Mouse (Mus musculus): ENCODE measurements around the gene Cct7. TPM values are rescaled to one million over a fixed set of nuclear protein-coding genes. Genes with fewer than 3 reads are reported as not detected.
A peak's percentile ranks its signal among the peaks of the same experiment; 100 is the strongest.

Cct7 gene
- polyA plus RNA-seq, 1 experiment from 2014 or later: 433 TPM

GRCm38 (mm10) chr6:85512056-85512440, 60.7 kb downstream of the Cct7 start:
- H3K4me1 ChIP-seq (ENCODE audit: control insufficient read depth, insufficient read depth, low read length): peaks cover 12% of the 10 kb centered on the region
- peaks cover 48% of the 10 kb centered on the region for H3K27me3 ChIP-seq (ENCODE audit: control insufficient read depth, insufficient read depth, low read length)
- H3K9me3 ChIP-seq (ENCODE audit: control insufficient read depth, low read depth, low read length): no peaks in the 10 kb centered on the region
- H3K36me3 ChIP-seq (ENCODE audit: control insufficient read depth, insufficient read depth, low read length): no peaks in the 10 kb centered on the region
- peak overlapping the region; percentile 42 for H3K4me3 ChIP-seq (ENCODE audit: low read depth, low read length)
- peak overlapping the region; percentile 36 for H3K4me2 ChIP-seq (replicated peaks; ENCODE audit: low read depth, low read length)
- WGBS: under 1% methylated on average over 36 of the region's 36 CpGs
- ATAC-seq (ENCODE audit: insufficient number of reproducible peaks, insufficient read depth, low FRiP score, low read depth): no peak
- no peak overlapping the region for H3K27ac ChIP-seq (ENCODE audit: low read length)
- no peak overlapping the region for H3K9ac ChIP-seq (replicated peaks; ENCODE audit: low read depth, low read length)

- Histone ChIP-seq H3K9ac (replicated peaks; ENCODE audit: low read depth, low read length) (no peak overlapping the region), H3K36me3 (ENCODE audit: control insufficient read depth, insufficient read depth, low read length) (no peaks in the 10 kb centered on the region), H3K27me3 (ENCODE audit: control insufficient read depth, insufficient read depth, low read length) (peaks cover 48% of the 10 kb centered on the region), H3K9me3 (ENCODE audit: control insufficient read depth, low read depth, low read length) (no peaks in the 10 kb centered on the region), H3K4me1 (ENCODE audit: control insufficient read depth, insufficient read depth, low read length) (peaks cover 12% of the 10 kb centered on the region), H3K27ac (ENCODE audit: low read length) (no peak overlapping the region), H3K4me3 (ENCODE audit: low read depth, low read length) (peak overlapping the region; percentile 42), H3K4me2 (replicated peaks; ENCODE audit: low read depth, low read length) (peak overlapping the region; percentile 61)
- no peak for ATAC-seq (ENCODE audit: insufficient number of reproducible peaks, insufficient read depth, low FRiP score, low read depth)
- 2% methylated on average over 76 of the region's 90 CpGs for WGBS
Observed at GRCm38 (mm10) chr6:85512577-85513530, 61.5 kb downstream of the Cct7 start.

GRCm38 (mm10) chr6:85513531-85513910, 62.2 kb downstream of the Cct7 start, which contains the start of gene Egr4:
Egr4 (minus strand) TSS chr6:85513589.
- H3K4me1 ChIP-seq (ENCODE audit: control insufficient read depth, insufficient read depth, low read length): peaks cover 12% of the 10 kb centered on the region
- H3K27me3 ChIP-seq (ENCODE audit: control insufficient read depth, insufficient read depth, low read length): peaks cover 48% of the 10 kb centered on the region
- H3K4me3 ChIP-seq (ENCODE audit: low read depth, low read length): peak within 1 kb of the TSS; percentile 42
- H3K4me2 ChIP-seq (replicated peaks; ENCODE audit: low read depth, low read length): peak within 1 kb of the TSS; percentile 61
- H3K9me3 ChIP-seq (ENCODE audit: control insufficient read depth, low read depth, low read length): no peaks in the 10 kb centered on the region
- 1% methylated on average over 35 of the region's 38 CpGs for WGBS
- no peaks in the 10 kb centered on the region for H3K36me3 ChIP-seq (ENCODE audit: control insufficient read depth, insufficient read depth, low read length)
- no peak within 1 kb of the TSS for H3K9ac ChIP-seq (replicated peaks; ENCODE audit: low read depth, low read length)
- H3K27ac ChIP-seq (ENCODE audit: low read length): no peak within 1 kb of the TSS
- ATAC-seq (ENCODE audit: insufficient number of reproducible peaks, insufficient read depth, low FRiP score, low read depth): peak; percentile 49; the same call in 1 of the 2 replicates

GRCm38 (mm10) chr6:85515941-85516340, 64.6 kb downstream of the Cct7 start:
- H3K27me3 ChIP-seq (ENCODE audit: control insufficient read depth, insufficient read depth, low read length): peaks cover 39% of the 10 kb centered on the region
- no peak overlapping the region for H3K27ac ChIP-seq (ENCODE audit: low read length)
- WGBS: 71% methylated on average over 4 of the region's 4 CpGs
- ATAC-seq (ENCODE audit: insufficient number of reproducible peaks, insufficient read depth, low FRiP score, low read depth): no peak
- peaks cover 12% of the 10 kb centered on the region for H3K4me1 ChIP-seq (ENCODE audit: control insufficient read depth, insufficient read depth, low read length)
- no peak overlapping the region for H3K9ac ChIP-seq (replicated peaks; ENCODE audit: low read depth, low read length)
- H3K4me3 ChIP-seq (ENCODE audit: low read depth, low read length): no peak overlapping the region
- H3K36me3 ChIP-seq (ENCODE audit: control insufficient read depth, insufficient read depth, low read length): no peaks in the 10 kb centered on the region
- H3K4me2 ChIP-seq (replicated peaks; ENCODE audit: low read depth, low read length): no peak overlapping the region
- H3K9me3 ChIP-seq (ENCODE audit: control insufficient read depth, low read depth, low read length): no peaks in the 10 kb centered on the region

Other genes with a start within 250 kb of the Cct7 start
- 13.0 and 14.0 TPM in 2 replicates for gene Sfxn5, start 118.1 kb upstream of the Cct7 start, polyA plus RNA-seq (2014; fragmentation: Nextera tagmentation; extraction: Ambion mirVana)
- 8.1 and 8.3 TPM in 2 replicates for gene Rab11fip5, start 76.9 kb upstream of the Cct7 start, polyA plus RNA-seq (2014; fragmentation: Nextera tagmentation; extraction: Ambion mirVana)
- not detected in 2 replicates for gene Noto, start 27.6 kb upstream of the Cct7 start, polyA plus RNA-seq (2014; fragmentation: Nextera tagmentation; extraction: Ambion mirVana)
- gene Smyd5, start 19.5 kb upstream of the Cct7 start, polyA plus RNA-seq (2014; fragmentation: Nextera tagmentation; extraction: Ambion mirVana): 43.6 and 45.8 TPM in 2 replicates
- gene Pradc1, start 456 bp downstream of the Cct7 start, polyA plus RNA-seq (2014; fragmentation: Nextera tagmentation; extraction: Ambion mirVana): 23.9 and 25.2 TPM in 2 replicates
- 0.36 and 0.42 TPM in 2 replicates for gene Fbxo41, start 51.5 kb downstream of the Cct7 start, polyA plus RNA-seq (2014; fragmentation: Nextera tagmentation; extraction: Ambion mirVana)
- gene Egr4, start 62.1 kb downstream of the Cct7 start, polyA plus RNA-seq (2014; fragmentation: Nextera tagmentation; extraction: Ambion mirVana): not detected in 2 replicates
- gene Alms1, start 136.0 kb downstream of the Cct7 start, polyA plus RNA-seq (2014; fragmentation: Nextera tagmentation; extraction: Ambion mirVana): 8.8 and 8.9 TPM in 2 replicates

All from stomach, embryonic 14.5 days (tissue).